Mouse (Mus musculus) megakaryocyte, adult 5-6 weeks (primary cell): Measurements from ENCODE around the gene Ripor3. TPM values are rescaled to one million over a fixed set of nuclear protein-coding genes. Genes with fewer than 3 reads are reported as not detected.

Experiments
- ATAC-seq: 2 replicates; pipeline ENCODE4 v1.8.0; 2016; ENCODE audit warnings: mild to moderate bottlenecking, inconsistent platforms; ENCODE audit not compliant: poor library complexity, severe bottlenecking
- total RNA-seq, 2 experiments: library from RNA; stranded (forward) in 1 of 2; stranded (reverse) in 1 of 2; fragments of 153-499, 151-499 nt in 1 of 2; fragments of 221-1000, 200-1000 nt in 1 of 2; gene quantifications; 2 replicates each; pipeline versions ENCODE4 v1.2.3 to v1.2.4; 2015 to 2017

Gene Ripor3
- total RNA-seq, 2 experiments from 2014 or later: 0.20 TPM; not detected in 1

- ATAC-seq: no peak
These were observed 70.6 kb downstream of the Ripor3 start for GRCm38 (mm10) chr2:167939632-167940399.

GRCm38 (mm10) chr2:167939204-167939603 is 71.2 kb downstream of the Ripor3 start:
- no peak for ATAC-seq

GRCm38 (mm10) chr2:167938786-167939185 is 71.6 kb downstream of the Ripor3 start:
- ATAC-seq: no peak

- ATAC-seq: no peak
These were observed 74.5 kb downstream of the Ripor3 start for GRCm38 (mm10) chr2:167935956-167936355.

GRCm38 (mm10) chr2:167933397-167933796 is 77.0 kb downstream of the Ripor3 start:
- ATAC-seq: no peak

- ATAC-seq: peak; percentile 25
These were observed 77.6 kb downstream of the Ripor3 start for GRCm38 (mm10) chr2:167932727-167933231.

- peak; percentile 98 for ATAC-seq
These were observed 78.3 kb downstream of the Ripor3 start, which contains the start of gene Ptpn1 for GRCm38 (mm10) chr2:167931985-167932726. Ptpn1 (plus strand) TSS chr2:167932057.

GRCm38 (mm10) chr2:167930975-167931374 is 79.4 kb downstream of the Ripor3 start:
- no peak for ATAC-seq

Other genes starting within 250 kb of the Ripor3 start
- gene Ptpn1, start 78.6 kb downstream of the Ripor3 start, total RNA-seq (2015): 49.1 and 54.8 TPM in 2 replicates
- gene Ptpn1, start 78.6 kb downstream of the Ripor3 start, total RNA-seq (2017): 145 and 151 TPM in 2 replicates
- 0.30 TPM in 1 of 2 replicates, not detected in the other for gene Pard6b, start 70.4 kb upstream of the Ripor3 start, total RNA-seq (2015)
- gene Pard6b, start 70.4 kb upstream of the Ripor3 start, total RNA-seq (2017): 0.26 TPM in 1 of 2 replicates, not detected in the other
- 17.2 and 21.8 TPM in 2 replicates for gene Adnp, start 196.5 kb upstream of the Ripor3 start, total RNA-seq (2015)
- 2.3 and 4.9 TPM in 2 replicates for gene Adnp, start 196.5 kb upstream of the Ripor3 start, total RNA-seq (2017)
- gene Gm20716, start 219.7 kb upstream of the Ripor3 start, total RNA-seq (2015): 36.1 and 47.1 TPM in 2 replicates
- gene Gm20716, start 219.7 kb upstream of the Ripor3 start, total RNA-seq (2017): 33.2 and 44.6 TPM in 2 replicates
- gene Dpm1, start 220.0 kb upstream of the Ripor3 start, total RNA-seq (2015): 59.5 and 81.8 TPM in 2 replicates
- 28.1 and 67.3 TPM in 2 replicates for gene Dpm1, start 220.0 kb upstream of the Ripor3 start, total RNA-seq (2017)
- gene Mocs3, start 220.0 kb upstream of the Ripor3 start, total RNA-seq (2015): 3.4 and 4.0 TPM in 2 replicates
- 1.7 and 2.1 TPM in 2 replicates for gene Mocs3, start 220.0 kb upstream of the Ripor3 start, total RNA-seq (2017)